Mouse (Mus musculus) myocyte (in vitro differentiated cells): ENCODE measurements around the gene Cbx4. TPM values are rescaled to one million over a fixed set of nuclear protein-coding genes. Genes with fewer than 3 reads are reported as not detected.

Experiments
- H3K27me3 ChIP-seq: one replicate; pipeline ENCODE4 v1.6.1; 2011; ENCODE audit not compliant: control insufficient read depth, insufficient read depth, insufficient read length
- H3K36me3 ChIP-seq: one replicate; pipeline ENCODE4 v1.6.1; 2011; ENCODE audit not compliant: control insufficient read depth, insufficient read depth
- H3K4me2 ChIP-seq: one replicate; pipeline ENCODE4 v1.6.1; 2011; ENCODE audit warnings: low read depth, control low read depth
- H3K4me3 ChIP-seq: one replicate; pipeline ENCODE4 v1.5.1; 2011; ENCODE audit warnings: mild to moderate bottlenecking, control low read depth, moderate library complexity
- H3K79me2 ChIP-seq: one replicate; pipeline ENCODE4 v1.6.1; 2011; ENCODE audit not compliant: control insufficient read depth, insufficient read depth
- H3ac ChIP-seq: one replicate; pipeline ENCODE4 v1.6.1; 2011; ENCODE audit not compliant: control insufficient read depth, insufficient read length
- CEBPB ChIP-seq: IDR thresholded peaks from 2 replicates; pipeline ENCODE4 v1.6.1; 2011; ENCODE audit warnings: mild to moderate bottlenecking, moderate library complexity; ENCODE audit not compliant: poor library complexity, insufficient read depth, severe bottlenecking
- E2F4 ChIP-seq: IDR thresholded peaks from one replicate; pipeline ENCODE4 v1.6.1; 2011; ENCODE audit warnings: mild to moderate bottlenecking, control low read depth, moderate library complexity; ENCODE audit not compliant: insufficient read depth
- MAX ChIP-seq: IDR thresholded peaks from one replicate; pipeline ENCODE4 v1.6.1; 2011; ENCODE audit warnings: low read depth, mild to moderate bottlenecking, control low read depth
- MYOD1 ChIP-seq, 3 experiments: IDR thresholded peaks; one replicate each; pipeline ENCODE4 v1.6.1; 2011; ENCODE audit warnings: control low read depth in 2 of 3, low read depth in 2 of 3, mild to moderate bottlenecking in 2 of 3, moderate library complexity in 1 of 3; ENCODE audit not compliant: insufficient read length in 2 of 3, control insufficient read depth in 1 of 3
- MYOG ChIP-seq, 3 experiments: IDR thresholded peaks; one replicate each; pipeline ENCODE4 v1.6.1; 2011; ENCODE audit warnings: control low read depth in 2 of 3, low read depth in 2 of 3, mild to moderate bottlenecking in 2 of 3; ENCODE audit not compliant: insufficient read length in 2 of 3, control insufficient read depth in 1 of 3, insufficient read depth in 1 of 3
- POLR2A ChIP-seq: IDR thresholded peaks from one replicate; pipeline ENCODE4 v1.6.1; 2011; ENCODE audit warnings: low read depth, mild to moderate bottlenecking, control low read depth, moderate library complexity; ENCODE audit not compliant: insufficient read length
- POLR2AphosphoS2 ChIP-seq: IDR thresholded peaks from one replicate; pipeline ENCODE4 v1.6.1; 2011; ENCODE audit warnings: low read depth, control low read depth; ENCODE audit not compliant: insufficient read length
- SRF ChIP-seq: IDR thresholded peaks from one replicate; pipeline ENCODE4 v1.6.1; 2011; ENCODE audit warnings: low read depth; ENCODE audit not compliant: control insufficient read depth, insufficient read length
- TCF12 ChIP-seq: IDR thresholded peaks from one replicate; pipeline ENCODE4 v1.6.1; 2011; ENCODE audit warnings: mild to moderate bottlenecking, control low read depth; ENCODE audit not compliant: poor library complexity, insufficient read depth, severe bottlenecking
- TCF3 ChIP-seq: IDR thresholded peaks from one replicate; pipeline ENCODE4 v1.6.1; 2011; ENCODE audit warnings: low read depth, control low read depth; ENCODE audit not compliant: insufficient read length
- USF1 ChIP-seq: IDR thresholded peaks from one replicate; pipeline ENCODE4 v1.6.1; 2011; ENCODE audit warnings: low read depth, mild to moderate bottlenecking, control low read depth, moderate library complexity
- polyA plus RNA-seq: library from polyadenylated mRNA; unstranded; fragments of >200 nt; fragmentation: generic; extraction: Trizol; gene quantifications from one replicate; pipeline ENCODE4 v1.2.1, GENCODE M21; 2012; ENCODE audit warnings: missing spikeins

The Cbx4 gene
- polyA plus RNA-seq, 1 experiment, result 29.9 TPM

GRCm38 (mm10) chr11:119081839-119082637 lies 4.0 kb downstream of the Cbx4 start:
- peak overlapping the region; percentile 80 for H3K4me3 ChIP-seq

GRCm38 (mm10) chr11:119081148-119081838 lies 4.7 kb downstream of the Cbx4 start:
- no peak overlapping the region for H3K4me3 ChIP-seq
- H3ac ChIP-seq, result no peak overlapping the region
- H3K27me3 ChIP-seq, result no peaks in the 10 kb centered on the region
- peaks cover 12% of the 10 kb centered on the region for H3K36me3 ChIP-seq
- TF ChIP-seq USF1, result no peak
- TF ChIP-seq POLR2AphosphoS2, result peak; percentile 33
- TF ChIP-seq POLR2A, result no peak
- TF ChIP-seq E2F4, result no peak
- TF ChIP-seq CEBPB, result no peak
- peaks cover 27% of the 10 kb centered on the region for H3K79me2 ChIP-seq
- no peak overlapping the region for H3K4me2 ChIP-seq

More at GRCm38 (mm10) chr11:119081839-119082637, 4.0 kb downstream of the Cbx4 start:
- Histone ChIP-seq H3K4me2 (peak overlapping the region; percentile 89), H3ac (no peak overlapping the region), H3K79me2 (peaks cover 27% of the 10 kb centered on the region), H3K36me3 (peaks cover 12% of the 10 kb centered on the region), H3K27me3 (no peaks in the 10 kb centered on the region)
- peak; percentile 67; the same call in 1 of the 2 replicates for TF ChIP-seq CEBPB
- peak; percentile 27 for TF ChIP-seq POLR2AphosphoS2
- TF ChIP-seq E2F4, result no peak
- no peak for TF ChIP-seq MYOG (IDR thresholded peaks at IDR 0.05; ENCODE audit: control insufficient read depth in 1 of 3, insufficient read depth in 1 of 3, insufficient read length in 2 of 3, low read depth in 2 of 3)
- TF ChIP-seq TCF3, result no peak
- peak in 1 of 3 experiments; percentile 38 for TF ChIP-seq MYOD1 (IDR thresholded peaks at IDR 0.05; ENCODE audit: control insufficient read depth in 1 of 3, insufficient read length in 2 of 3, low read depth in 2 of 3)

GRCm38 (mm10) chr11:119080461-119081147 lies 5.4 kb downstream of the Cbx4 start:
- H3K79me2 ChIP-seq, result peaks cover 27% of the 10 kb centered on the region
- no peak overlapping the region for H3K4me3 ChIP-seq
- H3K27me3 ChIP-seq, result no peaks in the 10 kb centered on the region
- H3K36me3 ChIP-seq, result peaks cover 12% of the 10 kb centered on the region
- no peak overlapping the region for H3ac ChIP-seq
- no peak overlapping the region for H3K4me2 ChIP-seq
- no peak for TF ChIP-seq TCF3
- peak; percentile 19 for TF ChIP-seq POLR2AphosphoS2

- H3K4me3 ChIP-seq, result no peak overlapping the region
- H3K79me2 ChIP-seq, result peaks cover 19% of the 10 kb centered on the region
- no peak overlapping the region for H3ac ChIP-seq
- peaks cover 12% of the 10 kb centered on the region for H3K36me3 ChIP-seq
- H3K4me2 ChIP-seq, result no peak overlapping the region
- no peaks in the 10 kb centered on the region for H3K27me3 ChIP-seq
- TF ChIP-seq CEBPB, result no peak
- TF ChIP-seq TCF12, result no peak
- TF ChIP-seq POLR2A, result no peak
- no peak for TF ChIP-seq MYOD1 (IDR thresholded peaks at IDR 0.05; ENCODE audit: control insufficient read depth in 1 of 3, insufficient read length in 2 of 3, low read depth in 2 of 3)
- peak; percentile 14 for TF ChIP-seq POLR2AphosphoS2
- TF ChIP-seq MYOG (IDR thresholded peaks at IDR 0.05; ENCODE audit: control insufficient read depth in 1 of 3, insufficient read depth in 1 of 3, insufficient read length in 2 of 3, low read depth in 2 of 3), result no peak
These were observed 6.6 kb downstream of the Cbx4 start for GRCm38 (mm10) chr11:119079445-119079837.

GRCm38 (mm10) chr11:119078691-119079444 lies 7.2 kb downstream of the Cbx4 start:
- H3K27me3 ChIP-seq, result no peaks in the 10 kb centered on the region
- H3K4me2 ChIP-seq, result no peak overlapping the region
- no peak overlapping the region for H3K4me3 ChIP-seq

More at GRCm38 (mm10) chr11:119078691-119079444, 7.2 kb downstream of the Cbx4 start:
- TF ChIP-seq MYOD1 (IDR thresholded peaks at IDR 0.05; ENCODE audit: control insufficient read depth in 1 of 3, insufficient read length in 2 of 3, low read depth in 2 of 3) (no peak), CEBPB (no peak), TCF3 (no peak), USF1 (no peak), POLR2A (no peak), MAX (no peak), POLR2AphosphoS2 (no peak), SRF (no peak), MYOG (IDR thresholded peaks at IDR 0.05; ENCODE audit: control insufficient read depth in 1 of 3, insufficient read depth in 1 of 3, insufficient read length in 2 of 3, low read depth in 2 of 3) (no peak), TCF12 (no peak), E2F4 (no peak)
- no peak overlapping the region for H3ac ChIP-seq
- peaks cover 13% of the 10 kb centered on the region for H3K79me2 ChIP-seq
- peaks cover 12% of the 10 kb centered on the region for H3K36me3 ChIP-seq
